Mouse (Mus musculus): Measurements from ENCODE around the gene B3glct. TPM values are rescaled to one million over a fixed set of nuclear protein-coding genes. Genes with fewer than 3 reads are reported as not detected.

Gene B3glct
- total RNA-seq, 2 experiments from 2014 or later: 16.6 to 19.3 TPM

- DNase-seq (ENCODE audit: low spot score in 2 of 2): no peak
Observed at GRCm38 (mm10) chr5:149658741-149659413, 19.2 kb upstream of the B3glct start.

GRCm38 (mm10) chr5:149659414-149659780 is 18.6 kb upstream of the B3glct start:
- intact Hi-C loops (cut with DNase I): no loop called here
- no peak for DNase-seq (ENCODE audit: low spot score in 2 of 2)

More at GRCm38 (mm10) chr5:149658741-149659413, 19.2 kb upstream of the B3glct start:
- intact Hi-C loops (cut with DNase I): no loop called here

- intact Hi-C loops (cut with DNase I): no loop called here
- no peak for DNase-seq (ENCODE audit: low spot score in 2 of 2)
Observed at GRCm38 (mm10) chr5:149661428-149661827, 16.6 kb upstream of the B3glct start.

- DNase-seq (ENCODE audit: low spot score in 2 of 2): no peak
- intact Hi-C loops (cut with DNase I): no loop called here
Observed at GRCm38 (mm10) chr5:149662980-149663379, 15.1 kb upstream of the B3glct start.

GRCm38 (mm10) chr5:149663417-149663816 is 14.6 kb upstream of the B3glct start:
- no peak for DNase-seq (ENCODE audit: low spot score in 2 of 2)
- intact Hi-C loops (cut with DNase I): no loop called here

- intact Hi-C loops (cut with DNase I): loop anchor here (10.0 kb wide), 1 partner anchor 348 kb away; no protein-coding TSS in a partner anchor
- DNase-seq (ENCODE audit: low spot score in 2 of 2): no peak
Observed at GRCm38 (mm10) chr5:149677196-149677595, 834 bp upstream of the B3glct start.

- DNase-seq (ENCODE audit: low spot score in 2 of 2): no peak
- intact Hi-C loops (cut with DNase I): loop anchor here (10.0 kb wide), 1 partner anchor 346 kb away; no protein-coding TSS in a partner anchor
Observed at GRCm38 (mm10) chr5:149678990-149679348, 939 bp downstream of the B3glct start.

- DNase-seq (ENCODE audit: low spot score in 2 of 2): no peak
- intact Hi-C loops (cut with DNase I): loop anchor here (10.0 kb wide), 1 partner anchor 345 kb away; no protein-coding TSS in a partner anchor
Observed at GRCm38 (mm10) chr5:149679362-149679761, 1.3 kb downstream of the B3glct start.

GRCm38 (mm10) chr5:149679886-149680285 is 1.9 kb downstream of the B3glct start:
- DNase-seq (ENCODE audit: low spot score in 2 of 2): no peak
- intact Hi-C loops (cut with DNase I): loop anchor here (10.0 kb wide), 1 partner anchor 345 kb away; no protein-coding TSS in a partner anchor

- intact Hi-C loops (cut with DNase I): no loop called here
- DNase-seq (ENCODE audit: low spot score in 2 of 2): no peak
Observed at GRCm38 (mm10) chr5:149680946-149681345, 2.9 kb downstream of the B3glct start.

- no peak for DNase-seq (ENCODE audit: low spot score in 2 of 2)
- intact Hi-C loops (cut with DNase I): no loop called here
Observed at GRCm38 (mm10) chr5:149689860-149690259, 11.8 kb downstream of the B3glct start.

GRCm38 (mm10) chr5:149692548-149692947 is 14.5 kb downstream of the B3glct start:
- DNase-seq (ENCODE audit: low spot score in 2 of 2): peak; percentile 54 to 68
- intact Hi-C loops (cut with DNase I): no loop called here

GRCm38 (mm10) chr5:149693200-149693599 is 15.2 kb downstream of the B3glct start:
- intact Hi-C loops (cut with DNase I): no loop called here
- DNase-seq (ENCODE audit: low spot score in 2 of 2): no peak

GRCm38 (mm10) chr5:149693968-149694367 is 15.9 kb downstream of the B3glct start:
- intact Hi-C loops (cut with DNase I): no loop called here

GRCm38 (mm10) chr5:149695077-149695750 is 17.2 kb downstream of the B3glct start:
- intact Hi-C loops (cut with DNase I): no loop called here
- no peak for DNase-seq (ENCODE audit: low spot score in 2 of 2)

More at GRCm38 (mm10) chr5:149693968-149694367, 15.9 kb downstream of the B3glct start:
- no peak for DNase-seq (ENCODE audit: low spot score in 2 of 2)

- no peak for DNase-seq (ENCODE audit: low spot score in 2 of 2)
- intact Hi-C loops (cut with DNase I): no loop called here
Observed at GRCm38 (mm10) chr5:149702770-149703169, 24.7 kb downstream of the B3glct start.

GRCm38 (mm10) chr5:149711545-149711944 is 33.5 kb downstream of the B3glct start:
- intact Hi-C loops (cut with DNase I): loop anchor here (5.0 kb wide), 2 partner anchors 141 to 311 kb away; no protein-coding TSS in a partner anchor
- no peak for DNase-seq (ENCODE audit: low spot score in 2 of 2)

GRCm38 (mm10) chr5:149713170-149713774 is 35.2 kb downstream of the B3glct start:
- intact Hi-C loops (cut with DNase I): loop anchor here (5.0 kb wide), 2 partner anchors 139 to 309 kb away; no protein-coding TSS in a partner anchor
- DNase-seq (ENCODE audit: low spot score in 2 of 2): peak; percentile 77 to 81

GRCm38 (mm10) chr5:149713834-149714233 is 35.8 kb downstream of the B3glct start:
- no peak for DNase-seq (ENCODE audit: low spot score in 2 of 2)
- intact Hi-C loops (cut with DNase I): loop anchor here (5.0 kb wide), 2 partner anchors 138 to 308 kb away; no protein-coding TSS in a partner anchor
